Mouse (Mus musculus) thymus, postnatal 4 days (tissue): ENCODE measurements around the gene Numb.
"Not testable (repeated sequence)": the region's sequence is repeated elsewhere in the genome, so short reads cannot be mapped to it uniquely, and the experiment has no call there.

Experiments
- DNase-seq: peaks from one replicate; pipeline ENCODE4 v3.0.0; 2021

Numb gene

DNA sequence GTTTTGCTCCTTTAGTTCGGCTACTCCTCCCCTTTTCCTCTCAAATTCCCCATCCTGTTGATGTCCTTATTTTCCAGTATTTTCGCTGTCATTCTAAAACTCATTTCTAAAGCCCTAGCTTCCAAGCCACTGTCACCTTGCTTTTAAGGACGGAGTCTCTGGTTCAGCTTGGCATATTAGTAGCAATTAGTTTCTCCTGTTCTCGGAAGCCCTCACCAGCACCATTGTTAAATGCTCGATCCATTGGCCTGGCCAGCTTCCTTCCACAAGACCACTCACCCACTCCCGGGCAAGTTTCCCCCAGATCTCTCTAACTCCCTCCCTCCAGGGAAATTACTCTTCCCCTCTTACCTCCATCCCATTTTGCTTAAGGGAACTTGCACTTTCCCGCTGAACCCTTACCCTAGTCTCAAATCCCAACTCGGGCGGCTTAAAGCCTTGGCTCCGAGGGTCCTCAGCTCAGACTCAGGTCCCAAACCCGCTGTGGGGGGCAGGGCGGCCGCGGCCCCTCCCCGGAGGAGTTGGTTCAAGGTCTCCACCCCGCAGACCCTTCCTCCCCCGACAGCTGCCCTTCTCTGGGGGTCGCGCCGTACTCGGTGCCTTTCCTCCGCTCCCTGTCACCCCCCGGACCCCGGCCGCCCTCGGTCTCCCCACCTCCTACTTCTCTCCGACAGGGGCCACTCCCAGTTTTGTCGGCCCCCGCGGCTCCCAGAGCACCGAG lies 853 bp downstream of the Numb start:
- peak; percentile 65 for DNase-seq

GRCm38 (mm10) chr12:83916884-83917283 lies 4.8 kb downstream of the Numb start:
- no peak for DNase-seq

- no peak for DNase-seq
Observed at GRCm38 (mm10) chr12:83914797-83915196, 6.9 kb downstream of the Numb start.

DNA sequence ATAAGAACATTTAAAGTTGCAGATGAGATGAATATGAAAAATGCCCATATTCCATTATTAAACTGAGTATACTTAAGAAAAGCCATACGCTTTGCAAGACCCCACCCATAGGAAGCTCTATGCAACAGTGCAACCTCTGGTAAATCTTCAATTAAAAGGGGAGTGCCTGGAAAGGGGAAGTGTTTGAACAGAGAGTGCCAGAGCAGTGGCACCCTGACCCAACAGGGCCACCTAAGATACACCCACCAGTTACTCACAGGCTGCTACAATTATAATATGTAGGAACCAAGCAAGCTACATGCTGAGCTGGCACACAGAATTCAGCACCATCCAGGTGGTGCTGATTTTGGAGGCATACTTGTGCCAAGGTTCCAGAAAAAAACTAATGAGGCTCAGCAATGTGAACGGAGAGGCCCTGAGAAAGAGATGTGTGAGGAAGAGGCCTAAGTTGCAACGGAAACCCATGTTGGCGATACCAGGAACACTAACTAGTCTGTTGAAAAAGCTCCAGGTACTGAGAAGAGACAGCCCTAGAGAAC lies 7.5 kb downstream of the Numb start:
- no peak for DNase-seq

- no peak for DNase-seq
Observed at GRCm38 (mm10) chr12:83910451-83910850, 11.3 kb downstream of the Numb start.

GRCm38 (mm10) chr12:83892926-83893325 lies 28.8 kb downstream of the Numb start:
- no peak for DNase-seq

DNA sequence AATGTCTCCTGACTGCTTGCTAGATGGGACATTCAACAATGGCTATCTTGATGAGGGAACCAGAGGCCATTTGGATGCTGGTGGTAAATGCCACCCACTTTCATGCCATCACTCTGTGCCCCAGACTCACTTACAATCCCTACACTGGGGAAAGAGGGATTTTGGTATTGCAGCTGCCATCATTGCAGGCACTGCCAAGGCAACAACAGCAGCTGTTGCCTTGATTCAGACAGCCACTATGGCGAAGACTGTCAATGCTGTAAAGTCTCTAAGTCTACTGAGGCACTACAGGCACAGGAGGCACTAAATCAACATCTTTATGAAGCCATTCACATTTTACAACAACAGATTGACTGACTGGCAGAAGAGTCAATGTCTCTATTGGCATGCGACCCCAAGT lies 30.5 kb downstream of the Numb start:
- DNase-seq, result no peak

GRCm38 (mm10) chr12:83889128-83889527 lies 32.6 kb downstream of the Numb start:
- no peak for DNase-seq

GRCm38 (mm10) chr12:83885516-83886285 lies 36.0 kb downstream of the Numb start:
- no peak for DNase-seq

DNA sequence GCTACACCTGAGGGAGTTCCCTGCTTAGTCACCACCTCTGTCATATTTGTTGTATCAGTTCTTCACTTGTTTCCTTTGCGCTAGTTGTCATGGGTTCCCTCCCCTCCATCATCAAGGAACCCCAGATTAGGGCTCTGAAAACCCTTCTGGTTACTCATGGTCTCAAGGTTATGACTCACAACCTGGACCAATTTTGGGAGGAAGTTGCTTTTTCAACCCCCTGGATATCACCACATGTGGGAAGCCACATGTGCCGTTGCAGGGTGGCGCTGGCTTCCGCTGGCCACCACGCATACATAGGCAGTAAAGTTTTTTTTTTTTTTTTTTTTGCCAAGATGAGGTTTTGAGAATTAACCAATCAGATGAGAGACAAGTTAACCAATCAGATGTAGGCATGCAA lies 36.7 kb downstream of the Numb start:
- not testable (repeated sequence) for DNase-seq

- DNase-seq, result no peak
Observed at GRCm38 (mm10) chr12:83882503-83882902, 39.2 kb downstream of the Numb start.

DNA sequence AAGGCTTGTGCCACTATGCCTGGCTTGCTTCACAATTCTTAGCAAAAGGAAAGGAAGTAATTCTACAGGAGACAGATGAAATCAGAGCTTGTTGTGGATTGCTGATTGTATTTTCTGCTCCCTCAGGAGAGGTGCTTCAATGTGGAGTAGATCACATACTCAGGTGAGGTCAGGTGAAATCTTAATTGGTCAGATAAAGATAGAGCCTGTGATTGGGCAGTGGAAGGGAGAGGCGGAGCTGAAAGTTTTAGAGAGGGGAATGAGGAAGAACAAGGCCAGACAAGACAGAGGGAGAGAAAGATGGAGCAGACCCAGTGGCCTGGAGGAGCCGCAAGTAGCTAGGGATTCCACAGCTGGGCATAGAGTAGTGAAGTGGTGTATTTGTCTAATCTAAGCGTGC lies 39.6 kb downstream of the Numb start:
- DNase-seq, result no peak

DNA sequence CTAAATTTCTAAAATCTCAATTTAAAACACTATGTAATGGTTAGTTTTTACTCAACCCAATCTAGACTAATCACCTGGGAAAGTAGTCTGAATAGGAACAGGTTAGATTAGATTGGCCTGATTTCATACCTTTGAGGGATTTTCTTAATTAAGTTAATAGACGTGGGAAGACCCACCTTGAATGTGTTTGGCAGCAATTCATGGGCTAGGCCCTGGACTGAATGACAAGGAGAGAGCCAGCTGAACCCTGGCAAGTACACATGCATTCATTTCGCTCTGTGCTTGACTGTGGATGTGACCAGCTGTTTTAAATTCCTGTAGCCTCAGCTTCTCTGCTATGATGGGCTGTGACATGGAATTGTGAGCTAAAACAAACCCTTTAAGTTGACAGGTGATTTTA lies 40.8 kb downstream of the Numb start:
- no peak for DNase-seq

DNA sequence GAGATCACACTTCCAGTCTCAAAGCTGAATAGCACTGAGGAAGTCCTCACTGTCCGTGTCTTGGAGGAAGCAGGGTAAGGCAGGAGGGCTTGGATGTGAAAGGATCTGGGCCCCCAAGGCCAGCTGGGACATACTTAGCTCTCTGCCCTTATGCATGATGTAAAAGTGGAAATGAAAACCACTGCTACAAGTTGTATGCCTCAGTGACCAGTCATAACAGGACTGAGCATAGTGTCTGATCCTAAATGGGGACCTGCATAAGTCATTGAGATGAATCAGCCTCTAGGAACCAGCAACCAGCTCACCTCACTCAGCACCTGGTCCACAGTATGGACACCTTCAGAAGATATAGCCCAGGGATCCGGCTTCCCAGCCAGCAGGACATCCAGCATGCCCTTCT lies 46.6 kb downstream of the Numb start:
- DNase-seq, result no peak

DNA sequence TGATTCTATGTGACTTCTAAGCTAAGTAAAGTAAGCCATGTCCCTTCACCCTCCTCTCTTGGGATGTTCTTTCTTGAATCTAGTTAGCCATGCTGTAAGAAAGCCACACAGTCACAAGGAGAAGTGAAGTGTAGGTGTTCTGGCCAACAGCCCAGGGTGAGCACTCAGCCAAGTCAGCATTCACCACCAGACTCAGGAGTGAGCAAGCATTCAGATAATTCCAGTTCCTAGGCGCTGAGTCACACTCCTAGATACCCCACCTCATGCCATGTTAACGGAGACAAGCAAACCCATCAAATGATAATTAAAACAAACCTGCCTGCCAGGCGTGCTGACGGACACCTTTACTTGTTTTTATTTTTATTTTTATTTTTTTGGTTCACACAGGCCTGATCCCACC lies 47.1 kb downstream of the Numb start:
- DNase-seq, result no peak

- no peak for DNase-seq
Observed at GRCm38 (mm10) chr12:83864501-83864900, 57.2 kb downstream of the Numb start.

DNA sequence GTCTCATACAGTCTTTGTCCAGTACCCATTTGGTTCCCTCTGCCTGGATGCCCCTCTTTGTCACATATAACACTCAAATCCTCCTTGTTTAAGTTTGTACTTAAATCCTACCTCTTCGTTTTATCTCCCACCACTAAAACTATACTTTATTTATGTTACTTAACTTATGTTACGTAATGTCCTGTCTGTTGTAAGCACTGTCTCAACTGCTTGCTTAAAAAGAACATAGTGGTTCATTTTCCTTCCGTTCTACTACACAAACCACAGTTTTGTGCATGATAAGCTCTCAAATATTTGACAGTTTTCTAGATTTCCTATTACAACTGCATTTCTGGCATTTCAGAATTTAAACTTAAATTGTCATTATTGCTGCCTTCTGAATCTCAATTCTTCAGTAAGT lies 59.9 kb downstream of the Numb start:
- DNase-seq, result no peak

GRCm38 (mm10) chr12:83860688-83861087 lies 61.0 kb downstream of the Numb start:
- no peak for DNase-seq

GRCm38 (mm10) chr12:83858052-83858451 lies 63.7 kb downstream of the Numb start:
- DNase-seq, result no peak

GRCm38 (mm10) chr12:83855211-83855610 lies 66.5 kb downstream of the Numb start:
- no peak for DNase-seq

- no peak for DNase-seq
Observed at GRCm38 (mm10) chr12:83854281-83854680, 67.5 kb downstream of the Numb start.

GRCm38 (mm10) chr12:83852512-83853213 lies 69.1 kb downstream of the Numb start:
- no peak for DNase-seq

DNA sequence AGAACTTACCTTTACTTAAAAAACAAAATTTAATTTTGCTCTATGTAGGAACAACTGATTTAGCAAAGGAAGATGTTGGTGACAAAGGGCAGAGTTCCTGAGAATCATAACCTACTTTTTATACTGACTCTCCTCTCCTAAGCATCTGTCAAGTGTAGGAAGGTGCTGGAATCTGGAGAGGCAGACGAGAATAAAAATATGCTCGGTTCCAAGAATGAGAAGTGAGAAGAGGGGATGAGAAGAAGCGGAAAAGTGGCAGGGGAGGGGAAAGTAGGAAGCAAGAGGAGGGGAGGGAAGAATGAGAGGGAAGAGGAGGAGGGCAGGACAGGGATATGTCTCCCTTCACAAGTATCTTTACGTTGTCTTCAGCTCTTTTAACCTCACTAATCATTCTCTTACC lies 71.4 kb downstream of the Numb start:
- no peak for DNase-seq
